Mouse (Mus musculus): ENCODE measurements around the gene Olfr17.
"Not testable (repeated sequence)": the region's sequence is repeated elsewhere in the genome, so short reads cannot be mapped to it uniquely, and the experiment has no call there.

The Olfr17 gene

GRCm38 (mm10) chr7:107092920-107093319 lies at the start of gene Olfr17:
Gene Olfr17 (plus strand): TSS chr7:107093220.
- no peak for DNase-seq

- no peak for DNase-seq
Measured at GRCm38 (mm10) chr7:107044407-107044806, 48.6 kb upstream of the Olfr17 start.

GRCm38 (mm10) chr7:107045833-107046232 lies 47.2 kb upstream of the Olfr17 start:
- DNase-seq = peak; percentile 11

GRCm38 (mm10) chr7:107047578-107047977 lies 45.4 kb upstream of the Olfr17 start:
- DNase-seq = no peak

- DNase-seq = no peak
Measured at GRCm38 (mm10) chr7:107070681-107071080, 22.3 kb upstream of the Olfr17 start, which contains the start of gene Olfr714. Gene Olfr714 (plus strand): TSS chr7:107070981.

GRCm38 (mm10) chr7:107110269-107110668 lies 17.2 kb downstream of the Olfr17 start, which contains the start of gene Olfr715b:
Gene Olfr715b (minus strand): TSS chr7:107110369.
- not testable (repeated sequence) for DNase-seq

GRCm38 (mm10) chr7:107130983-107131382 lies 38.0 kb downstream of the Olfr17 start, which contains the start of gene Olfr715:
Gene Olfr715 (minus strand): TSS chr7:107131083.
- not testable (repeated sequence) for DNase-seq

GRCm38 (mm10) chr7:107138027-107138426 lies 45.0 kb downstream of the Olfr17 start, which contains the start of gene Olfr716:
Gene Olfr716 (plus strand): TSS chr7:107138327.
- not testable (repeated sequence) for DNase-seq
